Mouse (Mus musculus): ENCODE measurements around the gene Spata45.

DNA sequence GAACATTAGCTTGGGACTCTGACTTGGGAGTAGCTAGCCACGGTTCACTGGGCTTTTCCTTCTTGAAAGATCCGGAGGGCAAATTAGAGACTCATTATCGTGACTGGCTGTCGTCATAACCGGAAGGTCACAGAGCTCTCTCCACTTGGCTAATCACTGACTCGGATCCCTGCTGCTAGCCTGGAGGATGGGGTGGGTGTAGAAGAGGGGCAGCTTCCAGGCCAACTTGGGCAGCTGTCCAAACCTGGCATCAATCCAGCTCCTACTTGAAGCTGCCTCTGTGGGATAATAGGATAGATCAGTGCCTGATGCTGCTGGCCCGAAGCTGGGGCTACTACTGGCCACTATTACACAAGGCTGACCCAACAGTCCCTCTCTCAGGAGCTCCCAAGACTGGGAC lies 40.9 kb upstream of the Spata45 start:
- no peak for TF ChIP-seq POLR2A (IDR thresholded peaks at IDR 0.05; ENCODE audit: low read depth, low read length)
- no peak for TF ChIP-seq UBTF (IDR thresholded peaks at IDR 0.05; ENCODE audit: low read depth, low read length)
- no peak for TF ChIP-seq TCF12 (IDR thresholded peaks at IDR 0.05; ENCODE audit: low read depth, low read length)
- TF ChIP-seq CTCF (conservative IDR thresholded peaks at IDR 0.05 in 1 of 2, IDR thresholded peaks at IDR 0.05 in 1 of 2; ENCODE audit: low read depth in 2 of 2, low read length in 2 of 2) = no peak
- TF ChIP-seq MAX (IDR thresholded peaks at IDR 0.05; ENCODE audit: low read length) = no peak
- TF ChIP-seq ZKSCAN1 (IDR thresholded peaks at IDR 0.05; ENCODE audit: borderline replicate concordance, low read depth, low read length) = no peak
- no peak for TF ChIP-seq SMC3 (IDR thresholded peaks at IDR 0.05; ENCODE audit: low read depth, low read length)
- TF ChIP-seq POLR2AphosphoS2 (IDR thresholded peaks at IDR 0.05; ENCODE audit: low read depth, low read length) = no peak
- no peak for TF ChIP-seq ZC3H11A (IDR thresholded peaks at IDR 0.05; ENCODE audit: low read depth, low read length)
- no peak for TF ChIP-seq EP300 (IDR thresholded peaks at IDR 0.05; ENCODE audit: low read length)
- no peak for TF ChIP-seq USF1 (IDR thresholded peaks at IDR 0.05; ENCODE audit: low read depth, low read length)
- TF ChIP-seq ETS1 (conservative IDR thresholded peaks at IDR 0.05; ENCODE audit: low read depth, low read length) = no peak
